Comparison of ENCODE assay signal across 9 mouse cellular contexts in genomic region chr5:143050273-143050672, GRCm38 (mm10).
DNase-seq lines count a peak whose midpoint lies in the region; ATAC-seq and TF ChIP-seq lines count a peak whose summit lies in the region.
"Had no signal": no experiment of that assay in that cellular context is flagged by ENCODE, and none has a peak within 500 bp of the region (broad histone marks: within the 10 kb centered on the region; RNA-seq: fewer than 3 reads in every experiment).

No protein-coding gene starts in this region.

- no peaks in the 10 kb centered on the region for H3K9me3 ChIP-seq in heart, embryonic 10.5 days
- no peaks in the 10 kb centered on the region for H3K9me3 ChIP-seq in liver, postnatal 0 days (ENCODE audit: low read length)
- no peaks in the 10 kb centered on the region for H3K9me3 ChIP-seq in stomach, embryonic 16.5 days (replicated peaks; ENCODE audit: control insufficient read depth, low read length)

- H3K36me3 ChIP-seq in heart, embryonic 10.5 days = peaks cover 11% of the 10 kb centered on the region
- H3K36me3 ChIP-seq in liver, postnatal 0 days (replicated peaks; ENCODE audit: insufficient read depth, low read length) = peaks cover 18% of the 10 kb centered on the region
- H3K36me3 ChIP-seq in stomach, embryonic 16.5 days (ENCODE audit: control insufficient read depth, insufficient read depth, low read length) = no peaks in the 10 kb centered on the region

- no peaks in the 10 kb centered on the region for H3K27me3 ChIP-seq in heart, embryonic 10.5 days (ENCODE audit: insufficient read depth, poor library complexity, severe bottlenecking)
- no peaks in the 10 kb centered on the region for H3K27me3 ChIP-seq in liver, postnatal 0 days (ENCODE audit: insufficient read depth, low read length)
- H3K27me3 ChIP-seq in stomach, embryonic 16.5 days (ENCODE audit: control insufficient read depth, insufficient read depth, low read length) = no peaks in the 10 kb centered on the region

- DNase-seq in heart, embryonic 10.5 days (ENCODE audit: low spot score) = no peak
- DNase-seq in heart, postnatal 4 days = no peak
- DNase-seq in retina, adult 2 months (ENCODE audit: low read depth, low spot score) = peak; percentile 50
- DNase-seq in retina, embryonic 14.5 days (ENCODE audit: low spot score) = no peak
- no peak for DNase-seq in liver, postnatal 0 days
- no peak for DNase-seq in layer of hippocampus, postnatal 10 days (ENCODE audit: low spot score in 2 of 2)
- DNase-seq in layer of hippocampus, postnatal 36 days = no peak
- DNase-seq: kidney, postnatal 36 days had no signal

- ATAC-seq in liver, postnatal 0 days = no peak
- ATAC-seq in stomach, embryonic 16.5 days (ENCODE audit: insufficient read depth, low FRiP score) = no peak

- no peak for TF ChIP-seq EP300 in liver, postnatal 0 days (IDR thresholded peaks at IDR 0.05; ENCODE audit: low read depth)

- peaks cover 72% of the 10 kb centered on the region for H3K4me1 ChIP-seq in heart, embryonic 10.5 days
- peaks cover 48% of the 10 kb centered on the region for H3K4me1 ChIP-seq in liver, postnatal 0 days (ENCODE audit: insufficient read depth)
- H3K4me1 ChIP-seq in stomach, embryonic 16.5 days (ENCODE audit: control insufficient read depth, insufficient read depth, low read length) = peaks cover 49% of the 10 kb centered on the region

- H3K9ac ChIP-seq in liver, postnatal 0 days (replicated peaks) = no peak overlapping the region
- H3K9ac ChIP-seq in stomach, embryonic 16.5 days (ENCODE audit: low read length) = no peak overlapping the region

- H3K4me3 ChIP-seq in heart, embryonic 10.5 days = no peak overlapping the region
- no peak overlapping the region for H3K4me3 ChIP-seq in liver, postnatal 0 days (ENCODE audit: low read depth, low read length)
- no peak overlapping the region for H3K4me3 ChIP-seq in stomach, embryonic 16.5 days (replicated peaks; ENCODE audit: low read length)

- no peak for TF ChIP-seq CTCF in liver, postnatal 0 days (IDR thresholded peaks at IDR 0.05; ENCODE audit: low read depth)

- no peak overlapping the region; the same call in 1 of the 2 replicates for H3K4me2 ChIP-seq in liver, postnatal 0 days (ENCODE audit: low read depth, low read length)
- no peak overlapping the region; the same call in 1 of the 2 replicates for H3K4me2 ChIP-seq in stomach, embryonic 16.5 days (ENCODE audit: low read depth, low read length)

- 81% methylated on average over 5 of the region's 5 CpGs for WGBS in heart, embryonic 10.5 days
- 75% methylated on average over 5 of the region's 5 CpGs for WGBS in liver, postnatal 0 days (ENCODE audit: insufficient replicate concordance)
- 61% methylated on average over 5 of the region's 5 CpGs for WGBS in stomach, embryonic 16.5 days

- H3K27ac ChIP-seq in heart, embryonic 10.5 days = peak overlapping the region; percentile 56
- peak overlapping the region; percentile 58 for H3K27ac ChIP-seq in liver, postnatal 0 days (ENCODE audit: low read depth)
- peak overlapping the region; percentile 72 for H3K27ac ChIP-seq in stomach, embryonic 16.5 days (ENCODE audit: low read length)
